In the genomic region with DNA sequence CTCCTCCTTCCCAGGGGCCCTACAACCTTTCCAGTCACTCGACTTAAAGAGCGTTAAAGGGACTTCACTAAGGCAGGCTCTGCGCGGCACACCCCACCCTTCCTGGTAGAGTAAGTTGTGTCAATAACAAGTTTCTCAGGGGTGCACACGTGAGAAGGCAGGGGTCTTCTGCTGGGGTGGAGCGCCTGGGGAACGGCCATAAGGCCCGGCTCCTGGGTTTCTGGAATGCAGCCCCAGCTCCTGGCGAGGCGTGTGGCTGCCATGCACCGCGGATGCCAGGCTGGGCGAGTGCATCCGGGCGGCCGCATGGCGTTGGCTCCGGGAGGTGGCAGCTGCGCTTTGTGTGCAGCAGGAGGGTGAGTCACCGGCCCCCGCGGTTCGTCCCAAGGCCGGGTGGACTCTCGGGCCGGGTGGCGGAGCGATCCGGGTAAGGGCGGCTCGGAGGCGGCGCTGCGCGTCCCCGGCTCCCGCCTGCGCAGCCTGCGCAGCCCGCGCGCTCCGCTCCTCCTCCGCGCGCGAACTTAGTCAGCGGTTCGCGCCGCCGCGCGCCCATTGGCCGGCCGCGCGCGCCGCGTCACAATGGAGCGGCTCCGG, we compare ENCODE assay signal across 8 mouse cellular contexts. TPM values are rescaled to one million over a fixed set of nuclear protein-coding genes. Genes with fewer than 3 reads are reported as not detected.
DNase-seq lines count a peak whose midpoint lies in the region; ATAC-seq and TF ChIP-seq lines count a peak whose summit lies in the region.

Lrrc8b (plus strand) TSS at position 578 of the 594 bp plus-strand sequence.

- under 1% methylated on average over 41 of the region's 63 CpGs for WGBS in embryonic facial prominence, embryonic 13.5 days
- WGBS in kidney, adult 2 months = 3% methylated on average over 63 of the region's 63 CpGs
- WGBS in limb, embryonic 11.5 days = under 1% methylated on average over 42 of the region's 63 CpGs
- WGBS in midbrain, embryonic 13.5 days = under 1% methylated on average over 44 of the region's 63 CpGs
- WGBS in small intestine, adult 2 months = under 1% methylated on average over 59 of the region's 63 CpGs

- no peak for TF ChIP-seq POLR2A in kidney, adult 2 months (IDR thresholded peaks at IDR 0.05; ENCODE audit: low read depth, low read length)
- TF ChIP-seq POLR2A in small intestine, adult 2 months (IDR thresholded peaks at IDR 0.05; ENCODE audit: low read depth, low read length) = 0 out of 2 replicates have a peak, but pooled peaks have one; percentile 11

- no peaks in the 10 kb centered on the region; the same call in 1 of the 2 replicates for H3K36me3 ChIP-seq in embryonic facial prominence, embryonic 13.5 days
- H3K36me3 ChIP-seq in kidney, adult 2 months (ENCODE audit: control insufficient read depth, insufficient read depth, low read length) = no peaks in the 10 kb centered on the region
- H3K36me3 ChIP-seq in limb, embryonic 11.5 days (ENCODE audit: control insufficient read depth, insufficient read depth, low read length) = no peaks in the 10 kb centered on the region
- peaks cover 12% of the 10 kb centered on the region for H3K36me3 ChIP-seq in midbrain, embryonic 13.5 days
- H3K36me3 ChIP-seq in small intestine, adult 2 months (ENCODE audit: control insufficient read depth, insufficient read depth, low read length) = no peaks in the 10 kb centered on the region

- no peaks in the 10 kb centered on the region for H3K27me3 ChIP-seq in embryonic facial prominence, embryonic 13.5 days
- H3K27me3 ChIP-seq in kidney, adult 2 months (replicated peaks; ENCODE audit: control insufficient read depth, insufficient read depth, low read length) = no peaks in the 10 kb centered on the region
- H3K27me3 ChIP-seq in limb, embryonic 11.5 days (ENCODE audit: control insufficient read depth, insufficient read depth, low read length) = no peaks in the 10 kb centered on the region
- H3K27me3 ChIP-seq in midbrain, embryonic 13.5 days = 0 out of 2 replicates have a peak, but pooled peaks cover 7% of the 10 kb centered on the region
- H3K27me3 ChIP-seq in small intestine, adult 2 months (ENCODE audit: control insufficient read depth, insufficient read depth, low read length) = no peaks in the 10 kb centered on the region

- H3K4me1 ChIP-seq in embryonic facial prominence, embryonic 13.5 days = peaks cover 26% of the 10 kb centered on the region
- 0 out of 2 replicates have a peak, but pooled peaks cover 5% of the 10 kb centered on the region for H3K4me1 ChIP-seq in kidney, adult 2 months (ENCODE audit: control insufficient read depth, insufficient read depth, low read length)
- H3K4me1 ChIP-seq in limb, embryonic 11.5 days (ENCODE audit: control insufficient read depth, insufficient read depth, low read length) = 0 out of 2 replicates have a peak, but pooled peaks cover 3% of the 10 kb centered on the region
- H3K4me1 ChIP-seq in midbrain, embryonic 13.5 days (replicated peaks) = peaks cover 12% of the 10 kb centered on the region
- peaks cover 7% of the 10 kb centered on the region; the same call in 1 of the 2 replicates for H3K4me1 ChIP-seq in small intestine, adult 2 months (ENCODE audit: control insufficient read depth, insufficient read depth, insufficient read length, low read length)

- ATAC-seq in embryonic facial prominence, embryonic 13.5 days (ENCODE audit: insufficient number of reproducible peaks, insufficient read depth, low FRiP score, low TSS enrichment, low read depth) = peak; percentile 91
- ATAC-seq in limb, embryonic 11.5 days (ENCODE audit: insufficient number of reproducible peaks, low FRiP score, low TSS enrichment, low read depth) = peak; percentile 93
- ATAC-seq in midbrain, embryonic 13.5 days = peak; percentile 94

- H3K9ac ChIP-seq in embryonic facial prominence, embryonic 13.5 days = peak within 1 kb of the TSS; percentile 89
- H3K9ac ChIP-seq in limb, embryonic 11.5 days (ENCODE audit: low read length) = peak within 1 kb of the TSS; percentile 96
- H3K9ac ChIP-seq in midbrain, embryonic 13.5 days (replicated peaks) = peak within 1 kb of the TSS; percentile 91

- H3K27ac ChIP-seq in embryonic facial prominence, embryonic 13.5 days = peak within 1 kb of the TSS; percentile 81
- H3K27ac ChIP-seq in kidney, adult 2 months (ENCODE audit: insufficient read depth, low read depth, low read length) = peak within 1 kb of the TSS; percentile 29; the same call in 1 of the 2 replicates
- H3K27ac ChIP-seq in limb, embryonic 11.5 days (replicated peaks; ENCODE audit: low read depth, low read length) = no peak within 1 kb of the TSS
- peak within 1 kb of the TSS; percentile 80 for H3K27ac ChIP-seq in midbrain, embryonic 13.5 days
- H3K27ac ChIP-seq in small intestine, adult 2 months (ENCODE audit: insufficient read depth, low read depth, low read length) = peak within 1 kb of the TSS; percentile 54

- peak; percentile 96 for DNase-seq in 3134 (ENCODE audit: extremely low read depth, insufficient read length, low spot score)
- peak; percentile 97 to 98 for DNase-seq in adrenal gland, postnatal 36 days
- DNase-seq in heart, adult 18-20 months = peak; percentile 84 to 91
- DNase-seq in kidney, adult 2 months = peak; percentile 92
- DNase-seq in limb, embryonic 11.5 days (ENCODE audit: low spot score) = peak; percentile 81

- peak within 1 kb of the TSS; percentile 99 for H3K4me2 ChIP-seq in embryonic facial prominence, embryonic 13.5 days
- H3K4me2 ChIP-seq in limb, embryonic 11.5 days (ENCODE audit: low read depth, severe bottlenecking) = peak within 1 kb of the TSS; percentile 98
- H3K4me2 ChIP-seq in midbrain, embryonic 13.5 days (replicated peaks) = peak within 1 kb of the TSS; percentile 74

- no peaks in the 10 kb centered on the region for H3K9me3 ChIP-seq in embryonic facial prominence, embryonic 13.5 days
- no peaks in the 10 kb centered on the region for H3K9me3 ChIP-seq in limb, embryonic 11.5 days (ENCODE audit: control insufficient read depth, low read length)
- H3K9me3 ChIP-seq in midbrain, embryonic 13.5 days = peaks cover 10% of the 10 kb centered on the region

- TF ChIP-seq CTCF in kidney, adult 2 months (conservative IDR thresholded peaks at IDR 0.05; ENCODE audit: insufficient read depth, insufficient read length, low read depth, low read length) = no peak
- no peak for TF ChIP-seq CTCF in small intestine, adult 2 months (IDR thresholded peaks at IDR 0.05; ENCODE audit: extremely low read depth, insufficient read length, insufficient replicate concordance, low read depth, low read length)

- H3K4me3 ChIP-seq in embryonic facial prominence, embryonic 13.5 days = peak within 1 kb of the TSS; percentile 80
- H3K4me3 ChIP-seq in kidney, adult 2 months (ENCODE audit: insufficient read depth, low read depth, low read length) = peak within 1 kb of the TSS; percentile 79
- peak within 1 kb of the TSS; percentile 67 for H3K4me3 ChIP-seq in limb, embryonic 11.5 days (ENCODE audit: low read depth, low read length)
- H3K4me3 ChIP-seq in midbrain, embryonic 13.5 days (replicated peaks) = peak within 1 kb of the TSS; percentile 90
- H3K4me3 ChIP-seq in small intestine, adult 2 months (ENCODE audit: low read depth, low read length) = peak within 1 kb of the TSS; percentile 93

RNA-seq across cellular contexts. Expression of gene Lrrc8b, which starts in this region (rescaled TPM):
- total RNA-seq in adrenal gland, postnatal 36 days (2021) = 100 to 1,000 TPM in 1 of 2 experiments, 10 to 100 TPM in 1; 94.1 to 127 TPM
- 6.1 and 7.6 TPM in 2 replicates for polyA plus RNA-seq in embryonic facial prominence, embryonic 13.5 days (2015; fragmentation: Nextera tagmentation; extraction: Ambion mirVana)
- 1 to 10 TPM; 4.1 to 4.9 TPM for total RNA-seq in heart, adult 18-20 months (2021)
- 17.9 and 20.7 TPM in 2 replicates for polyA plus RNA-seq in kidney, adult 2 months (2012; rRNA removed)
- polyA plus RNA-seq in limb, embryonic 11.5 days (2014; fragmentation: Nextera tagmentation; extraction: Ambion mirVana) = 5.9 and 6.2 TPM in 2 replicates
- polyA plus RNA-seq in midbrain, embryonic 13.5 days (2015; fragmentation: Nextera tagmentation; extraction: Ambion mirVana) = 11.3 and 11.4 TPM in 2 replicates
- polyA plus RNA-seq in small intestine, adult 2 months (2012; rRNA removed) = 8.3 and 19.6 TPM in 2 replicates

Comparison
In these comparisons a context has a peak if more than half of its experiments do, and no peak if none do; other contexts are left out.
1. RNA of gene Lrrc8b (total RNA-seq): 94.1 to 127 TPM in adrenal gland, postnatal 36 days; 4.1 to 4.9 TPM in heart, adult 18-20 months; every median in the first group is over 10 times any median in the second.
2. Peak in every context shown above with its lines, with median percentiles within 50 percentile points of each other: DNase-seq, ATAC-seq, H3K4me2 ChIP-seq, H3K4me3 ChIP-seq and H3K9ac ChIP-seq.